In genomic region chr17:92077041-92077440, GRCm38 (mm10) we compare ENCODE assay signal across 20 mouse cellular contexts.
DNase-seq lines count a peak whose midpoint lies in the region; ATAC-seq lines count a peak whose summit lies in the region.
"Had no signal": no experiment of that assay in that cellular context is flagged by ENCODE, and none has a peak within 500 bp of the region (broad histone marks: within the 10 kb centered on the region; RNA-seq: fewer than 3 reads in every experiment).

No protein-coding gene starts in this region.

- H3K36me3 ChIP-seq in heart, embryonic 10.5 days = no peaks in the 10 kb centered on the region
- H3K36me3 ChIP-seq: forebrain, embryonic 15.5 days; G1E; heart, embryonic 12.5 days; hindbrain, embryonic 12.5 days; intestine, embryonic 15.5 days had no signal

- WGBS in heart, embryonic 10.5 days = 83% methylated on average over 4 of the region's 4 CpGs

- no peaks in the 10 kb centered on the region for H3K9me3 ChIP-seq in heart, embryonic 10.5 days
- H3K9me3 ChIP-seq: forebrain, embryonic 15.5 days; heart, embryonic 12.5 days; hindbrain, embryonic 12.5 days; intestine, embryonic 15.5 days had no signal

- H3K4me3 ChIP-seq in heart, embryonic 10.5 days = no peak overlapping the region
- H3K4me3 ChIP-seq: forebrain, embryonic 15.5 days; heart, embryonic 12.5 days; hindbrain, embryonic 12.5 days; intestine, embryonic 15.5 days had no signal

- no peaks in the 10 kb centered on the region for H3K4me1 ChIP-seq in heart, embryonic 10.5 days
- H3K4me1 ChIP-seq: forebrain, embryonic 15.5 days; heart, embryonic 12.5 days; hindbrain, embryonic 12.5 days; intestine, embryonic 15.5 days had no signal

- no peak overlapping the region for H3K27ac ChIP-seq in heart, embryonic 10.5 days
- H3K27ac ChIP-seq: forebrain, embryonic 15.5 days; hindbrain, embryonic 12.5 days; intestine, embryonic 15.5 days had no signal

- ATAC-seq in megakaryocyte progenitor cell, adult 5-6 weeks (replicated peaks; ENCODE audit: poor library complexity) = no peak
- ATAC-seq: CD4-positive, CD25-positive, alpha-beta regulatory T cell, adult 4 months; forebrain, embryonic 15.5 days; intestine, embryonic 15.5 days had no signal

- no peaks in the 10 kb centered on the region for H3K27me3 ChIP-seq in heart, embryonic 10.5 days (ENCODE audit: insufficient read depth, poor library complexity, severe bottlenecking)
- H3K27me3 ChIP-seq: forebrain, embryonic 15.5 days; heart, embryonic 12.5 days; hindbrain, embryonic 12.5 days; intestine, embryonic 15.5 days had no signal

- DNase-seq in cerebellum, postnatal 25 days = peak; percentile 43 to 66
- no peak for DNase-seq in cerebellum, adult 9-10 months
- peak; percentile 17 for DNase-seq in heart, postnatal 4 days
- no peak for DNase-seq in heart, embryonic 10.5 days (ENCODE audit: low spot score)
- peak; percentile 8 for DNase-seq in 416B (ENCODE audit: low read depth)
- DNase-seq in brain, adult 2 months (ENCODE audit: low read depth, low spot score) = peak; percentile 1
- DNase-seq: adrenal gland, adult 8-10 months; adrenal gland, postnatal 36 days; B cell, adult 2 months; cerebellum, adult 9-11 months; heart, adult 18-20 months; heart, postnatal 36 days; kidney, adult 18-20 months had no signal

Comparison
In these comparisons a context has a peak if more than half of its experiments do, and no peak if none do; other contexts are left out.
1. DNase-seq: peak in cerebellum, postnatal 25 days (2 of 2), heart, postnatal 4 days (single experiment), 416B (single experiment) and brain, adult 2 months (single experiment); none in cerebellum, adult 9-10 months (single experiment) and heart, embryonic 10.5 days (single experiment).